Mouse (Mus musculus): ENCODE measurements around the gene Cracr2b.

DNA sequence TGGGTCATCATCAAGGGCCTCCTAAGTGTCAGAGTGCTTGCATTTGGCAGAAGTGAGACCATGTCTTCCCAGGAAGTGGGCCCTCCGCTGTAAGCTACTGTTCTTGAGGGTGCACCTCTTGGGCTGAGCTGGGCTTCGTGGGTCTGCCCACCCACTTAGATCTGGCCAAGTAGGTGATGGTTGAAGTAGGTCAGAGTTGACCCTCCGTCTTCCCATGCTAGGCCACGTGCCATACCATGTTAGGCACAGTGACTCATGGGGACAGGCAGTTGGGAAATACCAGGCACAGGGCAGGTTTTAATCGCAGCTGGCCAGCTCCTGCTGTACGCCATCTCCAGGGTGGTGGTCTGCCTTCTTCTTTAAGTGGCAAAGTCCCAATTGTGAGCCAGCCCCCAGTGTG is 4.2 kb upstream of the Cracr2b start:
- TF ChIP-seq CTCF (IDR thresholded peaks at IDR 0.05; ENCODE audit: borderline replicate concordance, extremely low read depth, insufficient read depth, insufficient read length) (no peak), POLR2A (IDR thresholded peaks at IDR 0.05; ENCODE audit: borderline replicate concordance, extremely low read depth, insufficient read depth, insufficient read length, poor library complexity, severe bottlenecking) (no peak)

Measured in brain, embryonic 14.5 days (tissue).